Mouse (Mus musculus) intestine, embryonic 16.5 days (tissue): Measurements from ENCODE around the gene Slc22a17. TPM values are rescaled to one million over a fixed set of nuclear protein-coding genes. Genes with fewer than 3 reads are reported as not detected.
"Not testable (repeated sequence)": the region's sequence is repeated elsewhere in the genome, so short reads cannot be mapped to it uniquely, and the experiment has no call there.

Experiments used
- ATAC-seq: fragments of 200-750 bp; cut with Nextera tagmentation; 2 replicates; pipeline ENCODE4 v1.8.0; 2017; ENCODE audit warnings: moderate TSS enrichment, moderate library complexity
- H3K27ac ChIP-seq: fragments of 300-500 bp; sonication (generic); 2 replicates; pipeline ENCODE4 v1.5.1; 2014; ENCODE audit warnings: mild to moderate bottlenecking, low read length
- H3K27me3 ChIP-seq: fragments of 300-500 bp; sonication (generic); replicated peaks from 2 replicates; pipeline ENCODE4 v1.6.1; 2014; ENCODE audit warnings: low read length, control low read depth, mixed read lengths; ENCODE audit not compliant: control insufficient read depth, insufficient read depth
- H3K36me3 ChIP-seq: fragments of 300-500 bp; sonication (generic); 2 replicates; pipeline ENCODE4 v1.6.1; 2014; ENCODE audit warnings: low read length, control low read depth; ENCODE audit not compliant: control insufficient read depth, insufficient read depth
- H3K4me1 ChIP-seq: fragments of 300-500 bp; sonication (generic); 2 replicates; pipeline ENCODE4 v1.6.1; 2014; ENCODE audit warnings: low read length, control low read depth, mixed read lengths; ENCODE audit not compliant: control insufficient read depth, insufficient read depth
- H3K4me2 ChIP-seq: fragments of 300-500 bp; sonication (generic); 2 replicates; pipeline ENCODE4 v1.6.1; 2014; ENCODE audit warnings: low read depth, low read length, control low read depth
- H3K4me3 ChIP-seq: fragments of 300-500 bp; sonication (generic); 2 replicates; pipeline ENCODE4 v1.5.1; 2014; ENCODE audit warnings: mild to moderate bottlenecking, low read length
- H3K9ac ChIP-seq: fragments of 300-500 bp; sonication (generic); 2 replicates; pipeline ENCODE4 v1.6.1; 2014; ENCODE audit warnings: low read depth, low read length
- H3K9me3 ChIP-seq: fragments of 300-500 bp; sonication (generic); 2 replicates; pipeline ENCODE4 v1.6.1; 2016; ENCODE audit warnings: low read length, control low read depth; ENCODE audit not compliant: control insufficient read depth
- WGBS: fragments of 180-500 bp; shearing (Covaris S2); extraction: QIAGEN DNeasy Blood & Tissue Kit; methylation state at CpG from one replicate; pipeline ENCODE4 v1.1.7; 2014; 5-methylcytosine and 5-hydroxymethylcytosine counted together
- polyA plus RNA-seq: library from polyadenylated mRNA; unstranded; fragments of >200 nt; fragmentation: Nextera tagmentation; extraction: Ambion mirVana; gene quantifications from 2 replicates; pipeline ENCODE4 v1.2.1, GENCODE M21; 2015

Slc22a17 gene
- polyA plus RNA-seq, 1 experiment from 2014 or later, result 21.2 TPM

DNA sequence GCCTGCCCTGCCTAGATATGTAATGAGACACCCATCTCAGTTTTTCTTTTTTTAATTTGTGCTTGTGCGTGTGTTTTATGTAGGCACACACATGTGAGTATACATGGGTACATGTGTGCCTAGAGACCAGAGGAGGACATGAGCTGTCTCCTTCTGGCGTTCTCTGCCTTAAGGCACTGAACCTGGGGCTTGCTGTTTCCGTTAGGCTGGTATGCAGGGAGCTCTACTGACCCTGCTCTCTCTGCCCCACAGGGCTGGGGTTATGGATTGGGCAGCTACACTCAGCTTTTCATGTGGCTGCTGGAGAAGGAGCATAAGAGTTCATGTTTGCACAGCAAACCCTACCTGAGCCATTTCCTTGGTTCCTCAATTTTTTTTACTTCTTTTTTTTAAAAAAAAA is 41.5 kb upstream of the Slc22a17 start:
- no peaks in the 10 kb centered on the region for H3K36me3 ChIP-seq
- H3K27me3 ChIP-seq, result no peaks in the 10 kb centered on the region
- H3K9me3 ChIP-seq, result no peaks in the 10 kb centered on the region
- no peaks in the 10 kb centered on the region for H3K4me1 ChIP-seq
- no peak overlapping the region for H3K27ac ChIP-seq
- H3K4me2 ChIP-seq, result no peak overlapping the region
- 73% methylated on average over 3 of the region's 3 CpGs for WGBS
- no peak for ATAC-seq
- H3K4me3 ChIP-seq, result no peak overlapping the region
- no peak overlapping the region for H3K9ac ChIP-seq

DNA sequence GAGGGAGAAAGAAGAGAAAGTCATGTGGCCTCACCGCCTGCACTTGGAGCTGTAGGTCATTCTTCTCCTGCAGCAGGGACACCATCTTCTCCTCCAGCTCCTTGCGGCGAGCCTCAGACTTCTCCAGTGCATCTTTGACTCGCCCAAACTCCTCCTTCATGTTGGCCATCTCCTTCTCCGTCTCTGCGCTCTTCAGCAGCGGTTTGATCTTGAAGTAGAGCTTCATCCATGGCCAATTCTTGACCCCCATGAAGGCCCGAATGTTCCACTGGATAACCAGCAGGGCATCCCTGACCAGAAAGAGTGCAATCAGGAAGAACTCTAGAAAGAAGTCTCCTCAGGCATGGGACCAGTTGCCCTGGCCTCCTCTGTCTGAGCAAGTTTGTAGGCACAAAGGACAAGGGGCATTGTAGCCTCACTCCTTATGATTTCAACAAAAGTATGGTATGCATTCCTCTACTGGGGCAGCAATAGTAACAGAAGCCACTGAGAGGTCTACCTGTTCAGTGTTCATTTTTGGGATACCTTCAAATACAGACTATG is 40.8 kb upstream of the Slc22a17 start:
- Histone ChIP-seq H3K4me1 (no peaks in the 10 kb centered on the region), H3K36me3 (no peaks in the 10 kb centered on the region), H3K9ac (no peak overlapping the region), H3K4me2 (no peak overlapping the region), H3K27ac (no peak overlapping the region), H3K27me3 (no peaks in the 10 kb centered on the region), H3K4me3 (no peak overlapping the region), H3K9me3 (no peaks in the 10 kb centered on the region)
- no peak for ATAC-seq
- 89% methylated on average over 8 of the region's 8 CpGs for WGBS

- 76% methylated on average over 6 of the region's 6 CpGs for WGBS
- Histone ChIP-seq H3K27ac (no peak overlapping the region), H3K27me3 (no peaks in the 10 kb centered on the region), H3K9me3 (no peaks in the 10 kb centered on the region), H3K4me1 (no peaks in the 10 kb centered on the region), H3K36me3 (no peaks in the 10 kb centered on the region), H3K4me3 (no peak overlapping the region), H3K9ac (no peak overlapping the region), H3K4me2 (no peak overlapping the region)
- no peak for ATAC-seq
Measured at GRCm38 (mm10) chr14:54951587-54951986, 38.7 kb upstream of the Slc22a17 start.

DNA sequence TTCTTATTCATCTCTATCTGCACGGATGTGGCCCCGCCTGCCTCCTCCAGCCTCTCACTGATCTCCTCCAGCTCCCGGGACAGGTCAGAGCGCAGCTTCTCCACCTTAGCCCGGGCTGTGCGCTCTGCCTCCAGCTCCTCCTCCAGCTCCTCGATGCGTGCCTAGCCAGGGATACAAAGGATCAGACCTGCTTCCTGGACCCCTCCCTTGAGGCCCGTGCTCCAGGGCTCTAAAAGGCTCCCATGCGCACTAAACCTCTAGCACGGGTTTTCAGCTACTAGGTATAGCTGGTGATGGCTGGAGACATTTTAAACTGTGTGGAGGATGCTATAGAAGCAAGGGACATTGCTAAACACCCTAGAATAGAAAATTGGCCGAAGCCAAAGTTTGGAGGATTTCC is 37.6 kb upstream of the Slc22a17 start:
- no peak overlapping the region for H3K9ac ChIP-seq
- H3K27ac ChIP-seq, result no peak overlapping the region
- H3K9me3 ChIP-seq, result no peaks in the 10 kb centered on the region
- no peak for ATAC-seq
- H3K4me1 ChIP-seq, result no peaks in the 10 kb centered on the region
- 57% methylated on average over 12 of the region's 12 CpGs for WGBS
- no peaks in the 10 kb centered on the region for H3K27me3 ChIP-seq
- H3K36me3 ChIP-seq, result no peaks in the 10 kb centered on the region
- H3K4me3 ChIP-seq, result no peak overlapping the region
- H3K4me2 ChIP-seq, result no peak overlapping the region

DNA sequence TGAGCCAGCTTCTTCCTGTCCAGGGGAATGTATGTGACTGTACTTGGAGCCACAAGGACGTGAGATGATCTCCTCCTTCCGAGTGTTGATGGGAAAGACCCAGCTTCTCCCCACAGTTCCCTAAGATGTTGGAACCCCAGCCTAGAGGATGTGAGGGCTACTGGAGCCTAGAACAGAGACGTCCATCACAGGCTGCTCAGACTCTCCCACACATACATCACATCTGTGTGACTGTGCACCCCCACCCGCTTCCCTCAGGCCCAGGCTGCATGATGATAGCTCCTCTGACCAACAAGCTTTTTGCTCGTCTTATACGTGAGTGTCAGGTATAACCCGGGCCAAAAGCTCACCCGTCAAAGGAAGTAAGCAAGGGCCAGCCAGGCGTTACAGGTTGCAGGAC is 35.8 kb upstream of the Slc22a17 start:
- H3K4me2 ChIP-seq, result no peak overlapping the region
- WGBS, result 87% methylated on average over 9 of the region's 9 CpGs

GRCm38 (mm10) chr14:54947008-54947407 is 34.1 kb upstream of the Slc22a17 start:
- not testable (repeated sequence) for H3K4me2 ChIP-seq, H3K27me3 ChIP-seq, H3K9ac ChIP-seq, H3K27ac ChIP-seq, H3K36me3 ChIP-seq, H3K4me1 ChIP-seq, H3K9me3 ChIP-seq, H3K4me3 ChIP-seq, ATAC-seq
- 89% methylated on average over 10 of the region's 11 CpGs for WGBS

More for the DNA sequence above, 35.8 kb upstream of the Slc22a17 start:
- Histone ChIP-seq H3K27me3 (no peaks in the 10 kb centered on the region), H3K27ac (no peak overlapping the region), H3K9ac (no peak overlapping the region), H3K4me1 (no peaks in the 10 kb centered on the region), H3K4me3 (no peak overlapping the region), H3K36me3 (no peaks in the 10 kb centered on the region), H3K9me3 (no peaks in the 10 kb centered on the region)
- ATAC-seq, result no peak

DNA sequence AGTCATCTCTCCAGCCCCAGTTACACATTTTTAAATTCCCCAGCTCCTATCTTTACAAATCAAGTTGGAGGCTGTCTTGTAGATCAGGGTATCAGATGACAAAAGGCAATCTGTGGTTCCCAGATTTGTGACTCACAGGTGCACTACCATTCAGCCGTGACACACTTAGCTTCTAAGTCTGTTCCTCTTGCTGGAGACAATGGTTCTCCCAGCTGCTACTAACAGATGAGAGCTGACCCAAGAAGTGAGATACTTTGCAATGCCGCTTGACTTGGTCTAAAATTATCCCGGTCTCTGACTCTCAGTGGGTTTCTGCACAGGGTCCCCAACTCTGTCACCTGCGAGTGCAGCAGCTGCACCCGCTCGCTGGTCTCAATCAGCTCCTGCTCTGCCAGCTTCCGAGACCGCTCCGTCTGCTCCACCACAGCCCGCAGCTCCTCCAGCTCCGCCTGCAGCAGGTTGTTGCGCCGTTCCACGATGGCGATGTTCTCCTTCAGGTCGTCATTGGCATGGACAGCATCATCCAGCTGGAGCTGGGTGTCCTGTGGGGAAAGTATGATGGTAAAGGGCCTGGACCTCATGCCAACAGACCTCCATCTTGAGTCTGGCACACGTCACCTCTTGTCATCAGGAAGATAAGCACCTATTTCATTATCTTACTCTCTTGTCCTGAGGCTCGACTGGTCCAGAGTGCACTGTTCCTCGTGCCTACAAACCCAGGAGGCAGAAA is 33.2 kb upstream of the Slc22a17 start:
- Histone ChIP-seq H3K4me3 (no peak overlapping the region), H3K9me3 (no peaks in the 10 kb centered on the region), H3K27ac (no peak overlapping the region), H3K36me3 (no peaks in the 10 kb centered on the region), H3K4me1 (no peaks in the 10 kb centered on the region), H3K9ac (no peak overlapping the region), H3K27me3 (no peaks in the 10 kb centered on the region), H3K4me2 (no peak overlapping the region)
- 78% methylated on average over 19 of the region's 19 CpGs for WGBS
- ATAC-seq, result no peak

DNA sequence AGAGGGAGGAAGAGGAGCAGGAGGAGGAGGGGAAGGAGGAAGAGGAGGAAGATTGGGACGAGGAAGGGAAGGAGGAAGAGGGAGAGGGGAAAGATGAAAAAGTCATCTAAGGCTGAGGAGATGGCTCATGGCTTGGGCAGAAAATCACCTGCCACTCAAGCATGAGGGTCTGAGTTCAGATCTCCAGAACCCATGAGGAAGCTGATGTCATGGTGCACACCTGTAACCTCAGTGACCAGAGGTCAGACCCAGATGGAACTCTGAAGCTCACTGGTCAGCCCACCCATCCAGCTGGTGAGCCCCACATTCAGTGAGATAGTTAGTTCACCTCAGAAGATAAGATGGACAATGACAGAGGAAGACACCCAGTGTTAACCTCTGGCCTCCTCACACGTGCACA is 32.0 kb upstream of the Slc22a17 start:
- H3K36me3 ChIP-seq, result no peaks in the 10 kb centered on the region
- ATAC-seq, result no peak
- no peak overlapping the region for H3K4me2 ChIP-seq
- no peak overlapping the region for H3K27ac ChIP-seq
- H3K9me3 ChIP-seq, result no peaks in the 10 kb centered on the region
- H3K9ac ChIP-seq, result no peak overlapping the region
- no peaks in the 10 kb centered on the region for H3K27me3 ChIP-seq
- H3K4me1 ChIP-seq, result no peaks in the 10 kb centered on the region
- H3K4me3 ChIP-seq, result no peak overlapping the region
- WGBS, result 66% methylated on average over 2 of the region's 2 CpGs

DNA sequence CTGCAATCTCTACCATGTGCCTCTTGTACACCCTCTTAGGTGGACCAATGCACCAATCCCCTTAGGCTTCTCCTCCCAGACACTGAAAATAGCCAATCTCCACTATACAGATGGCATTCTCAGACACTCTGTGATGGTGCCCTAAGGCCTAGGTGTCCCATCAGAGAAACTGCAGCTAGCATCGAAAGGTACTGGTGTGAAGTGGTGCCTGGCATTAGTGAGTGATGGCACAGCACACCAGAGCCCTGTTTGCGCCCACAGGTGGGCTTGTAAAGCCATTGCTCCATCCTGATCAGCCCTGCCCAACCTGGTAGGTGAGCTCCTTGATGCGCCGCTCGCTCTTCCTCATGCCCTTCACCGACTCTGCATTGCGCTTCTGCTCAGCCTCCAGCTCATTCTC is 31.0 kb upstream of the Slc22a17 start:
- Histone ChIP-seq H3K4me2 (no peak overlapping the region), H3K9ac (no peak overlapping the region), H3K4me3 (no peak overlapping the region), H3K9me3 (no peaks in the 10 kb centered on the region), H3K36me3 (no peaks in the 10 kb centered on the region), H3K27me3 (no peaks in the 10 kb centered on the region), H3K4me1 (0 out of 2 replicates have a peak, but pooled peaks cover 4% of the 10 kb centered on the region), H3K27ac (no peak overlapping the region)
- whole genome bisulfite sequencing, result 96% methylated on average over 7 of the region's 7 CpGs
- ATAC-seq, result no peak

GRCm38 (mm10) chr14:54942479-54942878 is 29.5 kb upstream of the Slc22a17 start:
- 89% methylated on average over 8 of the region's 8 CpGs for WGBS
- 0 out of 2 replicates have a peak, but pooled peaks cover 4% of the 10 kb centered on the region for H3K4me1 ChIP-seq
- ATAC-seq, result no peak
- H3K27ac ChIP-seq, result no peak overlapping the region
- no peak overlapping the region for H3K9ac ChIP-seq
- no peak overlapping the region for H3K4me3 ChIP-seq
- H3K9me3 ChIP-seq, result no peaks in the 10 kb centered on the region
- no peak overlapping the region for H3K4me2 ChIP-seq
- H3K27me3 ChIP-seq, result no peaks in the 10 kb centered on the region
- no peaks in the 10 kb centered on the region for H3K36me3 ChIP-seq
